Mouse (Mus musculus): ENCODE data around the gene Mospd3. TPM values are rescaled to one million over a fixed set of nuclear protein-coding genes. Genes with fewer than 3 reads are reported as not detected.

Gene Mospd3
- polyA plus RNA-seq, 1 experiment from 2014 or later, result 39.3 TPM

DNA sequence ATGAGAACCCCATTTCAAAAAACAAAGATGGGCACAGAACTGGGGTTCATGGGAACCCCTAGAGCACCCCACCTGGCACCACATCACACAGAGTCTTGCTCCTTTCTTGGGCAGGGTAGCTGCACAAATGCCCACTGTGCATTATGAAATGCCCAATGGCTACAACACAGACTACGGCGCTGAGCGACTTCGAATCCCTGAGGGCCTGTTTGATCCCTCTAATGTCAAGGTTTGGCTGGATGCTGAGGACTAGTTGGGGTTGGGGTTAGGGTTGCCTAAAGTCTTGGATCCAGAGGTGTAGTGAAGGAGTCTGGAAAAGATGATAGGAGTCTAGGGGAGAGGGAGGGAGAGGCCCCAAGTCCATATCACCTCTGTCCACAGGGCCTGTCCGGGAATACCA is 34.4 kb downstream of the Mospd3 start:
- H3K27me3 ChIP-seq (ENCODE audit: insufficient read depth, low read length), result no peaks in the 10 kb centered on the region
- H3K9me3 ChIP-seq (replicated peaks; ENCODE audit: low read length), result no peaks in the 10 kb centered on the region
- TF ChIP-seq CTCF (IDR thresholded peaks at IDR 0.05; ENCODE audit: low read depth), result no peak
- no peak overlapping the region for H3K4me2 ChIP-seq (ENCODE audit: low read length)
- WGBS, result 93% methylated on average over 5 of the region's 5 CpGs
- no peaks in the 10 kb centered on the region for H3K36me3 ChIP-seq (ENCODE audit: insufficient read depth, low read length)
- no peak for DNase-seq (ENCODE audit: low spot score)
- no peak overlapping the region for H3K4me3 ChIP-seq (replicated peaks; ENCODE audit: low read depth, low read length)
- no peak overlapping the region for H3K9ac ChIP-seq (ENCODE audit: low read depth, low read length)
- H3K27ac ChIP-seq, result no peak overlapping the region
- no peak for ATAC-seq (replicated peaks; ENCODE audit: low FRiP score, low read depth)
- no peaks in the 10 kb centered on the region for H3K4me1 ChIP-seq (replicated peaks; ENCODE audit: insufficient read depth, low read length)

- DNase-seq (ENCODE audit: low spot score) (no peak), ATAC-seq (replicated peaks; ENCODE audit: low FRiP score, low read depth) (no peak)
- Histone ChIP-seq H3K4me1 (replicated peaks; ENCODE audit: insufficient read depth, low read length) (no peaks in the 10 kb centered on the region), H3K36me3 (ENCODE audit: insufficient read depth, low read length) (no peaks in the 10 kb centered on the region), H3K4me3 (replicated peaks; ENCODE audit: low read depth, low read length) (no peak overlapping the region), H3K9me3 (replicated peaks; ENCODE audit: low read length) (no peaks in the 10 kb centered on the region), H3K9ac (ENCODE audit: low read depth, low read length) (no peak overlapping the region), H3K27ac (no peak overlapping the region), H3K4me2 (ENCODE audit: low read length) (no peak overlapping the region), H3K27me3 (ENCODE audit: insufficient read depth, low read length) (no peaks in the 10 kb centered on the region)
- WGBS, result 72% methylated on average over 6 of the region's 6 CpGs
- no peak for TF ChIP-seq CTCF (IDR thresholded peaks at IDR 0.05; ENCODE audit: low read depth)
Observed at GRCm38 (mm10) chr5:137565744-137566143, 35.1 kb downstream of the Mospd3 start.

GRCm38 (mm10) chr5:137562965-137563364 is 37.9 kb downstream of the Mospd3 start:
- H3K9me3 ChIP-seq (replicated peaks; ENCODE audit: low read length), result no peaks in the 10 kb centered on the region
- no peak overlapping the region for H3K9ac ChIP-seq (ENCODE audit: low read depth, low read length)
- H3K4me1 ChIP-seq (replicated peaks; ENCODE audit: insufficient read depth, low read length), result no peaks in the 10 kb centered on the region
- no peak overlapping the region for H3K4me3 ChIP-seq (replicated peaks; ENCODE audit: low read depth, low read length)
- H3K27me3 ChIP-seq (ENCODE audit: insufficient read depth, low read length), result no peaks in the 10 kb centered on the region
- no peak for TF ChIP-seq CTCF (IDR thresholded peaks at IDR 0.05; ENCODE audit: low read depth)
- WGBS, result 69% methylated on average over 10 of the region's 10 CpGs
- DNase-seq (ENCODE audit: low spot score) (no peak), ATAC-seq (replicated peaks; ENCODE audit: low FRiP score, low read depth) (no peak)
- H3K36me3 ChIP-seq (ENCODE audit: insufficient read depth, low read length), result no peaks in the 10 kb centered on the region
- no peak overlapping the region for H3K27ac ChIP-seq
- H3K4me2 ChIP-seq (ENCODE audit: low read length), result no peak overlapping the region

GRCm38 (mm10) chr5:137561556-137561955 is 39.3 kb downstream of the Mospd3 start:
- no peaks in the 10 kb centered on the region for H3K36me3 ChIP-seq (ENCODE audit: insufficient read depth, low read length)
- H3K4me3 ChIP-seq (replicated peaks; ENCODE audit: low read depth, low read length), result no peak overlapping the region
- no peak for TF ChIP-seq CTCF (IDR thresholded peaks at IDR 0.05; ENCODE audit: low read depth)
- WGBS, result 70% methylated on average over 6 of the region's 6 CpGs
- no peak overlapping the region for H3K9ac ChIP-seq (ENCODE audit: low read depth, low read length)
- no peak overlapping the region for H3K27ac ChIP-seq
- H3K27me3 ChIP-seq (ENCODE audit: insufficient read depth, low read length), result no peaks in the 10 kb centered on the region
- DNase-seq (ENCODE audit: low spot score), result no peak
- no peak overlapping the region for H3K4me2 ChIP-seq (ENCODE audit: low read length)
- H3K4me1 ChIP-seq (replicated peaks; ENCODE audit: insufficient read depth, low read length), result no peaks in the 10 kb centered on the region
- ATAC-seq (replicated peaks; ENCODE audit: low FRiP score, low read depth), result no peak
- no peaks in the 10 kb centered on the region for H3K9me3 ChIP-seq (replicated peaks; ENCODE audit: low read length)

DNA sequence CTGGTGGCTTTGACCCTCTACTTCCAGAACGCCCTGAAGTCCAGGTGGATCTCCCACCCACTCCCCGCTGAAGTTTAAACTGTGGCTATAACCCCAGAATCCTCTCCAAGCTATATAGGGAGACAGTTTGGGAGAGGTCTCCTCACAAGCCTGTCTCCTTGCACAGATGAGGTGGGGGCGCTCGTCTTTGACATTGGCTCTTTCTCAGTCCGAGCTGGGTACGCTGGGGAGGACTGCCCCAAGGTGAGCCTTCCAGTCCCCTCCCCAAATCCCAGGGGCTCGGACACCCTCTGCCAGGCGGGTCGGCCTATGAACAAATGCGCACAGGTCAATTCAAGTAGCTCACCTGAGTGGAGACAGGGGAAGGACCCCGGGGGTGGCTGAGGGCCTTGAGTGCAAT is 47.0 kb downstream of the Mospd3 start:
- H3K4me1 ChIP-seq (replicated peaks; ENCODE audit: insufficient read depth, low read length), result no peaks in the 10 kb centered on the region
- H3K9ac ChIP-seq (ENCODE audit: low read depth, low read length), result no peak overlapping the region
- H3K27ac ChIP-seq, result no peak overlapping the region
- WGBS, result 49% methylated on average over 11 of the region's 11 CpGs
- no peaks in the 10 kb centered on the region for H3K27me3 ChIP-seq (ENCODE audit: insufficient read depth, low read length)
- H3K9me3 ChIP-seq (replicated peaks; ENCODE audit: low read length), result no peaks in the 10 kb centered on the region
- DNase-seq (ENCODE audit: low spot score) (no peak), ATAC-seq (replicated peaks; ENCODE audit: low FRiP score, low read depth) (no peak)
- H3K36me3 ChIP-seq (ENCODE audit: insufficient read depth, low read length), result no peaks in the 10 kb centered on the region
- no peak overlapping the region for H3K4me3 ChIP-seq (replicated peaks; ENCODE audit: low read depth, low read length)
- H3K4me2 ChIP-seq (ENCODE audit: low read length), result no peak overlapping the region
- TF ChIP-seq CTCF (IDR thresholded peaks at IDR 0.05; ENCODE audit: low read depth), result no peak

DNA sequence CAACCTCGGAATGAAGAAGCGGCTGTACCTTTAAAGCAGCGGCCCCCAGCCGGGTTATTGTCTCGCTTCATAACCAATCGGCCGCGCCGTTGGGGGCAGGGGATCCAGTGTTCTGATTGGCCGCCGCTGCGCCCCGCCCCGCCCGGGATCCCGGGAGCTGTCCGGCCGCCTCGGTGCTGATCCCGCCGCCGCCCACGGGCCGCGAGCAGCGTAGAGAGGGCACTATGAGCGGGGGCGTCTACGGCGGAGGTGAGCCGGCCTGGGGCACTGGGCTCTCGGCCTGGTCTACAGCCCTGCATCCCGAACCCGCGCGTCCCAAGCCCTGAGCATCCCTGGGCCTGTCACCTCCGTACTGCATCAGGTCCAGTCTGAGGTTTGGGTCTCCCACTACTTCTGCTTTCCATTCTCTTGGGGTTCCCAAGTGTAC is 47.4 kb downstream of the Mospd3 start, which contains the start of gene Actl6b:
TSS of gene Actl6b (plus strand) at position 107 of the 427 bp plus-strand sequence.
- no peaks in the 10 kb centered on the region for H3K36me3 ChIP-seq (ENCODE audit: insufficient read depth, low read length)
- H3K27me3 ChIP-seq (ENCODE audit: insufficient read depth, low read length), result no peaks in the 10 kb centered on the region
- DNase-seq (ENCODE audit: low spot score) (peak; percentile 68), ATAC-seq (replicated peaks; ENCODE audit: low FRiP score, low read depth) (peak; percentile 49; the same call in 1 of the 2 replicates)
- no peak within 1 kb of the TSS for H3K9ac ChIP-seq (ENCODE audit: low read depth, low read length)
- under 1% methylated on average over 37 of the region's 37 CpGs for WGBS
- H3K4me2 ChIP-seq (ENCODE audit: low read length), result peak within 1 kb of the TSS; percentile 19; the same call in 1 of the 2 replicates
- no peaks in the 10 kb centered on the region for H3K4me1 ChIP-seq (replicated peaks; ENCODE audit: insufficient read depth, low read length)
- no peak for TF ChIP-seq CTCF (IDR thresholded peaks at IDR 0.05; ENCODE audit: low read depth)
- no peak within 1 kb of the TSS for H3K27ac ChIP-seq
- no peaks in the 10 kb centered on the region for H3K9me3 ChIP-seq (replicated peaks; ENCODE audit: low read length)
- 0 out of 2 replicates have a peak within 1 kb of the TSS, but pooled peaks have one; percentile 6 for H3K4me3 ChIP-seq (replicated peaks; ENCODE audit: low read depth, low read length)

- H3K4me3 ChIP-seq (replicated peaks; ENCODE audit: low read depth, low read length), result 0 out of 2 replicates have a peak overlapping the region, but pooled peaks have one; percentile 6
- no peak for TF ChIP-seq CTCF (IDR thresholded peaks at IDR 0.05; ENCODE audit: low read depth)
- no peaks in the 10 kb centered on the region for H3K9me3 ChIP-seq (replicated peaks; ENCODE audit: low read length)
- no peak overlapping the region for H3K27ac ChIP-seq
- DNase-seq (ENCODE audit: low spot score) (no peak), ATAC-seq (replicated peaks; ENCODE audit: low FRiP score, low read depth) (no peak)
- H3K4me2 ChIP-seq (ENCODE audit: low read length), result peak overlapping the region; percentile 19; the same call in 1 of the 2 replicates
- no peaks in the 10 kb centered on the region for H3K36me3 ChIP-seq (ENCODE audit: insufficient read depth, low read length)
- H3K27me3 ChIP-seq (ENCODE audit: insufficient read depth, low read length), result no peaks in the 10 kb centered on the region
- 28% methylated on average over 6 of the region's 6 CpGs for WGBS
- H3K4me1 ChIP-seq (replicated peaks; ENCODE audit: insufficient read depth, low read length), result no peaks in the 10 kb centered on the region
- no peak overlapping the region for H3K9ac ChIP-seq (ENCODE audit: low read depth, low read length)
Observed at GRCm38 (mm10) chr5:137553000-137553399, 47.9 kb downstream of the Mospd3 start.

Data from kidney, postnatal 0 days (tissue).